Mouse (Mus musculus): ENCODE data around the gene Bach2. TPM values are rescaled to one million over a fixed set of nuclear protein-coding genes. Genes with fewer than 3 reads are reported as not detected.

Gene Bach2
- polyA plus RNA-seq, 1 experiment from 2014 or later = 27.7 TPM

DNA sequence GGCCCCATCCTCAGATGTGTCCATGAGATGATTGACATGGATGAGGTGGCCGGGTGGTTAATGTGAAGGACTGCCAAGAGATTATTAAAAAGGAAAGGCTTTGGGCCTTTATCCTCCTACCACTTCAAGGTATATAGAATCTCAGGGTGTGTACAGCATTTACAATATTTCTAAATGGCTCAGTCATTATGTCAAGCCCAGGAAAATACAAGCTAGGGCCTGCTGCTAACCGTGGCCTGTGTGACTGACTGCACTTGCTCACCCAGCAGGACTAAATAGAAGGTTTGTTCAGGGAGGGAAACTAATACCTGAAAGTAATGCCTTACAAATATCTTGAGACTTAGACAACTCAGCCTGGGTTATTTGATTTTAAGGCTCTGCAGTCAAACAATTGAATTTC lies 283.4 kb downstream of the Bach2 start:
- Histone ChIP-seq H3K36me3 (replicated peaks) (no peaks in the 10 kb centered on the region), H3K4me3 (replicated peaks) (no peak overlapping the region), H3K27me3 (no peaks in the 10 kb centered on the region), H3K27ac (0 out of 2 replicates have a peak overlapping the region, but pooled peaks have one; percentile 25), H3K9me3 (no peaks in the 10 kb centered on the region), H3K4me1 (peaks cover 58% of the 10 kb centered on the region), H3K9ac (no peak overlapping the region), H3K4me2 (no peak overlapping the region)
- WGBS = 48% methylated on average over 2 of the region's 2 CpGs
- no peak for ATAC-seq (ENCODE audit: low FRiP score)

DNA sequence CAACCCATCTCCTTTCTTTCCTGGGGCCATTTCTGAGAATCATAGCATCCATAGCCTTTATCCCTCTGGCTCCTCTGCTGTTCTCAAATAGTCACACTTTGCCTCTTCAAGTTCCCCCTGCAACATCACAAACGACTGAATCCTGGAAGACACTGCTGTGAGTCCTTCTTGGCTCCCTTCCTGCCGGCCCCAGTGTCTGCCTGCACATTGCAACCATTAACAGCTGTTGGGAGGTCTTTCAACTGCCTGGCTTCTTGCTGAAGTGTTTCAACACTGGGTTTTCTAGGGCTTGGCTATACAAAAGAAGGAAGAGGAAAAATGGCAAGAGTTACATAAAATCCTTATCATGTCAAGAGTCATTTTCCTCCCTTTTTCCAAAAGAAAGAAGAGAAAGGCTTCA lies 285.7 kb downstream of the Bach2 start:
- H3K36me3 ChIP-seq (replicated peaks) = no peaks in the 10 kb centered on the region
- no peak overlapping the region for H3K4me3 ChIP-seq (replicated peaks)
- H3K27me3 ChIP-seq = no peaks in the 10 kb centered on the region
- no peaks in the 10 kb centered on the region for H3K9me3 ChIP-seq
- no peak overlapping the region for H3K9ac ChIP-seq
- no peak overlapping the region for H3K4me2 ChIP-seq
- no peak overlapping the region for H3K27ac ChIP-seq
- WGBS = 51% methylated on average over 2 of the region's 2 CpGs
- ATAC-seq (ENCODE audit: low FRiP score) = no peak
- H3K4me1 ChIP-seq = peaks cover 51% of the 10 kb centered on the region

DNA sequence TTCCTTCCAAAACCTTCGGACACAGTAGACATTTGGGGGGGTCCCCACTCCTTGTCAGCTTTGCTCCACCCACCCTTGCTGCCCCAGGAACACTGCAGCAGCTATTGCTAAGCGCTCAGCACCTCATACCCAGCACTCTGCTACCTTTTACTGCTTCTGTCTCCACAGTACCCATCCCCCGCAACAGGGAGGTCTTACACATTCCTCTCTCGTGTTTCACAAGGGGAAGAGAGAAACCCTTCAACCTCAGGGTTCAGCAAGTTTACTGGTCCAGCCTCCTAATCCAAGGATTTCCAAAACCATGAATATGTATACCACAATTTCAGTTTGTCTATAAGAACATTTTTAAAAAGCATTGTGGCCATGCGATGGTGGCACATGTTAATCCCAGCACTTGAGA lies 286.4 kb downstream of the Bach2 start:
- Histone ChIP-seq H3K36me3 (replicated peaks) (no peaks in the 10 kb centered on the region), H3K27ac (no peak overlapping the region), H3K4me2 (no peak overlapping the region), H3K4me3 (replicated peaks) (no peak overlapping the region), H3K27me3 (no peaks in the 10 kb centered on the region), H3K9ac (no peak overlapping the region), H3K4me1 (peaks cover 51% of the 10 kb centered on the region), H3K9me3 (no peaks in the 10 kb centered on the region)
- ATAC-seq (ENCODE audit: low FRiP score) = no peak
- 74% methylated on average over 5 of the region's 5 CpGs for WGBS

DNA sequence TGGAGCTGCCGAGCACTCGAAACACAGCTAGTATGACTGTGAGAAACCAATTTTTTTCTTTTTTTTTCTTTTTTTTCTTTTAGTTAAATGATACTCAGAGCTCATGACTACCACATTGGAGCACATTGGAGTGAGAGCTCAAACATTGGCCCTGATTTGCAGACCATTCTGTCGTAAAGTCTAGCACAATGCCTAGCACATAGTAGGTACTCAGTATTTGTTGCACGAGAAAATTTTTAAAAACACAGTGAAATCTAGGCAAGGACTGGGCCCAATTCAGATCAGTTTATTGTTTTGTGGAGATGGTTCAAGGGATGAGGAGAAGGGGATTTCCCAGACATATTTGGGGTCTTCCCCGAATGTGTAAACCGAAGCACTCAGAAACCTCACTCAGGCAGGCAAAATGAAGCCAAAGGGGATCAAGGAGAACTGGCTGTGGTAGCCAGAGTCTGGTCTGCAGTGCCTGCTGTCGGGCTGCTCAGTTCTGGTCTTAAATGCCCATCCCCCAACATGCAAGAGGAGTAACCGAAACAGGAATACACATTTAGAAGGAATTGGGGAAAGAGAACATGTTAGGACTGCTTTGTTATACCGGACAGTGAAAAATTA lies 287.7 kb downstream of the Bach2 start:
- H3K4me1 ChIP-seq = peaks cover 51% of the 10 kb centered on the region
- no peak for ATAC-seq (ENCODE audit: low FRiP score)
- H3K27me3 ChIP-seq = no peaks in the 10 kb centered on the region
- no peak overlapping the region for H3K4me2 ChIP-seq
- H3K4me3 ChIP-seq (replicated peaks) = no peak overlapping the region
- no peak overlapping the region for H3K27ac ChIP-seq
- H3K9ac ChIP-seq = no peak overlapping the region
- 70% methylated on average over 9 of the region's 9 CpGs for WGBS
- no peaks in the 10 kb centered on the region for H3K36me3 ChIP-seq (replicated peaks)
- no peaks in the 10 kb centered on the region for H3K9me3 ChIP-seq

DNA sequence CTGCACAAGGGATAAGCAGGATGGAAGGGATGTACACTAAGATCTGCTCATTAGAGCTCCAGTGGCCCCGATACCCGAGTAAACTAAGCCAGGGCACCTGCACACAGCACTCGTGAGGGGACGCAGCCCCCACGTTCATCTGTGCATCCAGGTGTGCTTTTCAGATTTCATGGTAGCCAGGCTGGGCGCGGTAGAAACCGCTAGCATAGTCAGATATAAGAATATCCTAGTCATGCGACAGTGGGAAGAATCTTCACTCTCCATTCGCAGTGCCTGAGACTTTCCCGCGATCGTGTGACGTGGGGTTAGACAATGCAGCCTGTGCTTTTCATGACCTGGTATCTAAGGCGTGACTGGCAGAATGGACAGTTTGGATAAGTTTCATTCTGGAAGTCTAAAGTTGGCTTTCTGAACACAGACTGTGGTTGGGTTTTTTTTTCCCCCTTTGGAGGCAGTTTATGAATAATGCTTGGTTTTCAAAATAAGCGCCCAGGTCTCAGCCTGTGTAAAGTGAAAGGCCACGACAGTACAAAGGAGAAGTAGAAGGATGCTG lies 290.9 kb downstream of the Bach2 start:
- H3K27me3 ChIP-seq = no peaks in the 10 kb centered on the region
- WGBS = 78% methylated on average over 17 of the region's 17 CpGs
- H3K4me1 ChIP-seq = peaks cover 57% of the 10 kb centered on the region
- peak overlapping the region; percentile 89; the same call in 1 of the 2 replicates for H3K27ac ChIP-seq
- H3K4me3 ChIP-seq (replicated peaks) = no peak overlapping the region
- H3K4me2 ChIP-seq = no peak overlapping the region
- ATAC-seq (ENCODE audit: low FRiP score) = no peak
- H3K9ac ChIP-seq = no peak overlapping the region
- no peaks in the 10 kb centered on the region for H3K9me3 ChIP-seq
- H3K36me3 ChIP-seq (replicated peaks) = no peaks in the 10 kb centered on the region

DNA sequence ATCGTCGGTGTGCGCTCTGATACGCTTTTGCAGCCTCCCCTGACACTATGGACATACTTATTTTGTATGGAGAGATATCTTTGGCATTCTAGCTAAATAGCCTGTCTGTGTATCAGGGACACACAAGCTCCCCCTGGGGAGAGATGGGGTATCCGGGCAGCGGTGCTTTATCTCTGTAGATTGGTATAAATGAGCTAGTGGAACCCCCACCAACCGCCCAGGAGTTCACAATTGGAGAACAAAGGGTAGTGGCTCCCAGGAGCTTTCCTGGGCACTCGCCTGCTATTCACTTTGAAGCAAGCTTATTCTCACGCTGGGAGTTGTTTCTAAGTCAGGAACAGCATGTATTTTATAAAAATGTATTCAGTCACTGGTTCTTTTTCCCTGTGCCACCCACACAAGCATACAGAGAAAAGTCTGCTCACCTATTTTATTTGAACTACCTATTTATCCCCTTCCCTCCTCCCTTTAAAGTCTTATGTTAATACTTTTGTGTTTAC lies 291.9 kb downstream of the Bach2 start:
- no peaks in the 10 kb centered on the region for H3K36me3 ChIP-seq (replicated peaks)
- no peaks in the 10 kb centered on the region for H3K9me3 ChIP-seq
- peak overlapping the region; percentile 89 for H3K27ac ChIP-seq
- WGBS = 21% methylated on average over 9 of the region's 9 CpGs
- no peak for ATAC-seq (ENCODE audit: low FRiP score)
- H3K27me3 ChIP-seq = no peaks in the 10 kb centered on the region
- H3K4me1 ChIP-seq = peaks cover 57% of the 10 kb centered on the region
- peak overlapping the region; percentile 45 for H3K9ac ChIP-seq
- H3K4me3 ChIP-seq (replicated peaks) = peak overlapping the region; percentile 19; the same call in 1 of the 2 replicates
- peak overlapping the region; percentile 47 for H3K4me2 ChIP-seq

DNA sequence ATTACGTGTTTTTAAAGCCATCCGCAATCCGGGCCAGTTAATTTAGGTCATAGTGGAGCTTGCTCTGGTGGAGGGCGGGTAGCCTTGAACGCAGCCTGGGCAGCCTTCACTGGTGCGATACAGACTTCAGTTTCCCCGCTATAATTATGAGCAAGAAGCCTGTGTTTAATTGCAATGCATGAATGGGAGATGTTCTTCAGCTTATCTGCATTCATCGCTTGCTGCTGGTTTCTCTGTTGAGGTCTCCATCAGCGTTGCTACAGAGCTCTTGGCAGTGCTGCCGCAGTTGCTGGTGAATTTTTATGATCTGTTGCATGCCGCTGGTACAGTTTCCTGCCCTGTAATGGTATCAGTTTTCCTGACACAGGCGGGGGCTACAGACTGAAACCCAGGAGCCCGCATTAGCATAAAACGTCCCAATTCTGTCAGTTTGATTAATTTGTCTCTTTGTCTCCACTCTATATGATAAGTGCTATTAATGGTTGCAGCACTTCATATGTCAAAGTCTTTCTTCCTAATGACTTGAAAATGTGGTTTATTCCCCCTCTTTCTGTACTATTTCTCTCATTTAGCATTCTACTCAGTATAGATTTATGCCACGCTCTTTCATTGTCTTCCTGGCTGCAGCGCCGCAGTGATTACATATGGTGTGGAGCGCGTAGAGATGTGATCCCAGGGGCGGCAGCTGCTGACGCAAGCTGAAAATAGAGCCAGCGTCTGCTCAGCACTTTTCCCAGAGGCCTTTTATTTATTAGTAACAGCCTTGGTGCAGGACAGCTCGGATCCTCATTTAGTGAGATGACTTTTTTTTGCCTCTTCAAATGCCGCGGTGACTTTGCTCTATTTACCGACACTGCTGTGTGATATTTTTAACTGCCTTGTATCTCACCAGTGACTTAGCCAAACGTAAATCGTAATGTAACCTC lies 292.6 kb downstream of the Bach2 start:
- peaks cover 58% of the 10 kb centered on the region for H3K4me1 ChIP-seq
- 17% methylated on average over 28 of the region's 28 CpGs for WGBS

DNA sequence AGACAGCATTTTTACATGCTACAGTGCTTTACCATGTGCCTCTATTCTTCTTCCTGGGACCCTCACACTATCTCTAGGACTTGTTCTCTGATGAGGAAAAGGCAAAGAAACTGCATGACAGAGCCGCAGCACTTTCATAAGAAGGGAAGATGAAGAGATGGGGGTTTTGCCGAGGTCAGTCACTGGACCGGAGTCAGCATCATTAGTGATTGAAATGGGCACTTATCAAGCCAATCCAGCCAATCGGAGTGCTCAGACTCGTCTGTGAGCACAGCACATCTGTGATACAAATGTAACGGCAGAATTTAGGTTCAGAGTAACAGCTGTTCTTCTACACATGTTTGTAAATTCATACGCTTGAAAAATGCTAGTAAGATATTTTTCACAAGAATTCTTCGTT lies 293.5 kb downstream of the Bach2 start:
- Histone ChIP-seq H3K9me3 (no peaks in the 10 kb centered on the region), H3K9ac (no peak overlapping the region), H3K4me1 (peaks cover 59% of the 10 kb centered on the region), H3K27ac (peak overlapping the region; percentile 89), H3K4me2 (peak overlapping the region; percentile 47), H3K27me3 (no peaks in the 10 kb centered on the region), H3K36me3 (replicated peaks) (no peaks in the 10 kb centered on the region), H3K4me3 (replicated peaks) (no peak overlapping the region)
- 53% methylated on average over 8 of the region's 8 CpGs for WGBS
- no peak for ATAC-seq (ENCODE audit: low FRiP score)

More for the DNA sequence above, 292.6 kb downstream of the Bach2 start:
- Histone ChIP-seq H3K36me3 (replicated peaks) (no peaks in the 10 kb centered on the region), H3K4me2 (peak overlapping the region; percentile 47), H3K27me3 (no peaks in the 10 kb centered on the region), H3K9me3 (no peaks in the 10 kb centered on the region), H3K4me3 (replicated peaks) (peak overlapping the region; percentile 19), H3K27ac (peak overlapping the region; percentile 89), H3K9ac (peak overlapping the region; percentile 45)
- peak; percentile 88 for ATAC-seq (ENCODE audit: low FRiP score)

DNA sequence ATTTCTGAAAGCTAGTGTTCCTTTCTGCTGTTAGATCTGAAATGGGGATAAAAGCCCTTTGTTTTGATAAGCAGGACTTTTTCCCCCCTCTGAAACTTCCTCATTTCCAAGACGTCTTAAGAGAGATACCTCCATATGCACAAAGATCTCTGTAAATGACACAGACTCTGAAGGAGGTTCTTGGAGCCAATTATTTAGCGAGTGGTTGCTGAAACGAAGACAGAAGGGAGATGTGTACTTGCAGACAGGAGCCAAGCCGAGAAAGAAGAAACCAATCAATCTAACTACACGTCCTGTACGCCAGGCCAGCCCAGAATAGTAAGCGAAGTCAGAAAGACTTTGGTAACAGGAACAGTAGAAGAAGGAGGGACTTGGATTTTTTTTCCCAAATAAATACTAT lies 295.1 kb downstream of the Bach2 start:
- no peaks in the 10 kb centered on the region for H3K36me3 ChIP-seq (replicated peaks)
- no peaks in the 10 kb centered on the region for H3K9me3 ChIP-seq
- H3K4me2 ChIP-seq = no peak overlapping the region
- H3K4me3 ChIP-seq (replicated peaks) = no peak overlapping the region
- H3K9ac ChIP-seq = no peak overlapping the region
- no peaks in the 10 kb centered on the region for H3K27me3 ChIP-seq
- no peak for ATAC-seq (ENCODE audit: low FRiP score)
- H3K27ac ChIP-seq = no peak overlapping the region
- 70% methylated on average over 7 of the region's 7 CpGs for WGBS
- H3K4me1 ChIP-seq = peaks cover 69% of the 10 kb centered on the region

DNA sequence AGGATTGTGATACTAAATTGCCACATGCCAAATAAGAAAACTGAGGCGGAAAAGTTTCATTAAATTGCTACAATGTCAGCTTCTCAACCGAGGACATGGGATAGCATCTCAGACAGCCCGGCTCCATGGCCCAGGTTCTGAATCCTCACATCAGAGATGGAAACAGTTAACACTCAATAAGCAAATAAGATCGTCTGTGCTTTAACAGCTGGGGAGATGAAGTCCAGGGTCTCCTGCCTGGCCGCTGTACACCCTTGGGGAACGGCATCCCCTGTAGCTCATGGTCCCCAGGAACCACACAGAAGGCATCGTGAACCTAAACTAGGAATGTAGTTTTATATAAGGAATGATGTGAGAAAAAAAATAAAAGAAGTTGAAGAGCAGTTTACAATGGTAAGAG lies 297.0 kb downstream of the Bach2 start:
- Histone ChIP-seq H3K4me2 (no peak overlapping the region), H3K27me3 (no peaks in the 10 kb centered on the region), H3K4me3 (replicated peaks) (no peak overlapping the region), H3K9ac (no peak overlapping the region), H3K4me1 (peaks cover 57% of the 10 kb centered on the region), H3K9me3 (no peaks in the 10 kb centered on the region), H3K36me3 (replicated peaks) (no peaks in the 10 kb centered on the region), H3K27ac (no peak overlapping the region)
- 88% methylated on average over 7 of the region's 7 CpGs for WGBS
- no peak for ATAC-seq (ENCODE audit: low FRiP score)

DNA sequence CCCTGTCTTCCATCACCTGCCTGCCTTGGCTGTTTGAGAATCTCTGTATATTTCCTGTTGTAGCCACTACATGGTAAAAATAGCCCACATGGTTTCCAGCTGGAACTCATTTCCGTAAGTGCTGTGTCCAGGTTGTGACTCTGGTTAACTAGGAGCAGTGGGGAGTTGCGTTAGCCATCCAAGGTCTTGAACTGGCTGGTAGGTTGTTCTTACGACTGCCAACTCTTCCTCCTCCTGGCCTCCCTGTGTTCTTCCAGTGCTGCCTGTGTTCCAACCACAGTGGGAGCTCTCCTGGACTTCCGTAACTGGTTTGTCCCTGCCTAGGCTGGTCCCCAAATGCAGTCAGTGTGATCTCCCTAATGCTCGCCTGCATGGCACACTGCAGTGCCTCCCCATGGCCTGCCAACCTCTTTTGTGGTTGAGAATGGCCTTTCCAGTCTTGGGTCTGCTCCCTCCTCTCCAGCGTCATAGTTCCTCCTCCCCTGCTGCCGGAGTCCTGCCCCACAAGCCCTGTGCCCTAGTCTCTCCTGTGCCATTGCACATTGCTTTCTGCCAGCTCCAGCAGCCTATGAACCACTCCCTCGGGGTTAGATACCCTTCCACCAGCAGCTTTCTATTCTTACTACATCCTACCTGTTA lies 298.4 kb downstream of the Bach2 start:
- H3K4me3 ChIP-seq (replicated peaks) = no peak overlapping the region
- H3K36me3 ChIP-seq (replicated peaks) = no peaks in the 10 kb centered on the region
- H3K9ac ChIP-seq = no peak overlapping the region
- no peak overlapping the region for H3K4me2 ChIP-seq
- peak overlapping the region; percentile 47 for H3K27ac ChIP-seq
- 77% methylated on average over 8 of the region's 8 CpGs for WGBS
- ATAC-seq (ENCODE audit: low FRiP score) = no peak
- H3K9me3 ChIP-seq = no peaks in the 10 kb centered on the region
- H3K27me3 ChIP-seq = no peaks in the 10 kb centered on the region
- H3K4me1 ChIP-seq = peaks cover 44% of the 10 kb centered on the region

DNA sequence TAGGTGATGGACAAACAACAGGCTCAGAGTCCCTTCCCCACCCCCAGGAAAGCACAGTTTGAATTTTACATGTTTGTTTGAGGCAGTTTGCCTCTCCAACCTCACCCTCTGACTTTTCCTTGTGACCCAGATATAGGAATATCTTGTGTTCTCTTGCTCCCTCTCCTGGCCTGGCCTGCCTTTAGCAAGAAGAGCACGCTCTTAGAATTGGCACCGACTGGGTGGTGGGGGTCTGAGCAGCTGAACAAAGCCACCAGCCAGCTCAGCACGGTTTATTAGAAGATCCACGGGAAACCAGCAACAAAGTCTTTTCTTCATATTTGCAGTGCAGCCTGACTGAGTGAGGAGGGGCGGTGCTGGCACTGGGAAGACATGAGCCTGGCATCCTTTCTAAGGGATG lies 299.5 kb downstream of the Bach2 start:
- no peak overlapping the region; the same call in 1 of the 2 replicates for H3K9ac ChIP-seq
- no peaks in the 10 kb centered on the region for H3K27me3 ChIP-seq
- peak; percentile 85 for ATAC-seq (ENCODE audit: low FRiP score)
- no peaks in the 10 kb centered on the region for H3K36me3 ChIP-seq (replicated peaks)
- H3K9me3 ChIP-seq = no peaks in the 10 kb centered on the region
- 0 out of 2 replicates have a peak overlapping the region, but pooled peaks have one; percentile 15 for H3K4me2 ChIP-seq
- 10% methylated on average over 5 of the region's 5 CpGs for WGBS
- H3K27ac ChIP-seq = peak overlapping the region; percentile 36; the same call in 1 of the 2 replicates
- H3K4me3 ChIP-seq (replicated peaks) = no peak overlapping the region
- H3K4me1 ChIP-seq = peaks cover 33% of the 10 kb centered on the region

All from forebrain, embryonic 12.5 days (tissue).